Mouse (Mus musculus): Measurements from ENCODE around the gene Klhdc3. TPM values are rescaled to one million over a fixed set of nuclear protein-coding genes. Genes with fewer than 3 reads are reported as not detected.

Gene Klhdc3
- 70.2 and 74.5 TPM in 2 replicates for polyA plus RNA-seq (2015; fragmentation: Nextera tagmentation; extraction: Ambion mirVana)

DNA sequence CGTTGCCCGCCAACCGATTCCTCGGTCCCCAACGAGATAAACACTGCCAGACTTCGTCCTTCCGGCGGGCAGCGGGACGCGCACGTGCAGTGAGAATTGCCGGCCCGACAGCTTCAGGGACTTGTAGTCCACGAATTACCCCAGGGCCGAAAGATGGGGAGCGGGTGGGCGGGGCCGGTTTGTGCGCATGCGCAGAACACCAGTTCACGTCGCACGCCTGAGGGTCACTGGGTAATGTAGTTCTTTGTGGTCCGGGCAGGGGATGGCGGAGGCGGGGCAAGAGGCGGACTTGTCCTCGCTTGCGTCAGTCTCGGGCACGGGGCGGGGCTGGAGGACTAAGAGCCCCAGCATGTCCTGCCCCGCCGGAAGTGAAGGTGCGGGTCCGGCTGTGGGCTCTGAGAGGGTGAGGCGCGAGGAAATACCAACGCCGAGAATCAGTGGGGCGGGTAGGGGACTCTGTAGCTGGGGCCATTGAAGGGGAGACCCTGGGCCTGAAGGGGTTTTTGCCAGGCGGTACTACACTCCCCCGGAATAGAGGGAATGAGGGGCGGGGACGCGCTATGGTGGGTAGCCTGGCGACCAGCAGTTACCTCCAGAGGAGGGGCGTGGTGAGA lies at the start of gene Klhdc3:
Gene Klhdc3 (minus strand): TSS at position 155 of the 614 bp plus-strand sequence.

DNA sequence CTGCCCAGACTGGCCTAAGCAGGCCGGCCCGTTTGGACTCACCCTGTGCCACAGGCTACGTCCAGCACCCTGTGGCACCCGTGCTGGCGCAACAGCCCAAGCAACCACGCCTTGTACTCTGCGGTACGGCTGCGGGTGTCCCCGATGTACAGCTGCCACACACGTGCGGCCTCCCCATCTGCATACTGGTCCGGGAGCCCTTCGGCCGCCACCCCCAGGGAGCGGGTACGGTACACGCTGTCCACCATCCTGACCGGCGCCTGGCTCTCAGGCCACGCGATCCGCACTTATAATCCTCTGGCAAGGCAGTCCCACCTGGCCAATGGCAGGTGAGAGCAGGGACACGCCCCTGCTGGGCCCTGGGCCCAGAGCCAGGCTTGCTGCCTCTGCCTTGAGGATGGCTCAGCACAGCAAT lies 48.2 kb upstream of the Klhdc3 start, which contains the start of gene Gnmt:
Gene Gnmt (minus strand): TSS at position 265 of the 415 bp plus-strand sequence.

DNA sequence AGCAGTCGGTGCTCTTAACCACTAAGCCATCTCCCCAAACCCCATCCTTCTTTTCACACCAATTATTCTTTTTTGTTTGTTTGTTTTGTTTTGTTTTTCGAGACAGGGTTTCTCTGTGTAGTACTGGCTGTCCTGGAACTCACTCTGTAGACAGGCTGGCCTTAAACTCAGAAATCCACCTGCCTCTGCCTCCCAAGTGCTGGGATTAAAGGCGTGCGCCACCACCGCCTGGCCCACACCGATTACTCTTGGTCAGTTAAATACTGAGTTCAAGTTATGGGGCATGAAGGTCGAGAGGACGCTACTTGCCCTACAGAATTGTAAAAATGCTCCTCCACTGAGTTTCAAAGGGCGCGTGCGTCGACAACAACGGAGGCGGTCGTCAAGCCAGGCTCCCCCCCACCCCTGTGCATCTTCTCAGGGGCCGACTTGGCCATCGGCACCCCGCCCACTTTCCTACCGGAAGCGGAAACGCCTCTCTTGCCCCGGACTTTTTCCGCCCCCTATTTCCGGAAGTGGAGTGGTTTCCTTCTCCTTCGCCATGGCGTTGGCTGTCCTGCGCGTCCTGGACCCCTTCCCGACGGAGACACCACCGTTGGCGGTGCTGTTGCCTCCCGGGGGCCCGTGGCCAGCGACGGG lies 30.4 kb upstream of the Klhdc3 start, which contains the start of gene Pex6:
Gene Pex6 (plus strand): TSS at position 505 of the 639 bp plus-strand sequence.

DNA sequence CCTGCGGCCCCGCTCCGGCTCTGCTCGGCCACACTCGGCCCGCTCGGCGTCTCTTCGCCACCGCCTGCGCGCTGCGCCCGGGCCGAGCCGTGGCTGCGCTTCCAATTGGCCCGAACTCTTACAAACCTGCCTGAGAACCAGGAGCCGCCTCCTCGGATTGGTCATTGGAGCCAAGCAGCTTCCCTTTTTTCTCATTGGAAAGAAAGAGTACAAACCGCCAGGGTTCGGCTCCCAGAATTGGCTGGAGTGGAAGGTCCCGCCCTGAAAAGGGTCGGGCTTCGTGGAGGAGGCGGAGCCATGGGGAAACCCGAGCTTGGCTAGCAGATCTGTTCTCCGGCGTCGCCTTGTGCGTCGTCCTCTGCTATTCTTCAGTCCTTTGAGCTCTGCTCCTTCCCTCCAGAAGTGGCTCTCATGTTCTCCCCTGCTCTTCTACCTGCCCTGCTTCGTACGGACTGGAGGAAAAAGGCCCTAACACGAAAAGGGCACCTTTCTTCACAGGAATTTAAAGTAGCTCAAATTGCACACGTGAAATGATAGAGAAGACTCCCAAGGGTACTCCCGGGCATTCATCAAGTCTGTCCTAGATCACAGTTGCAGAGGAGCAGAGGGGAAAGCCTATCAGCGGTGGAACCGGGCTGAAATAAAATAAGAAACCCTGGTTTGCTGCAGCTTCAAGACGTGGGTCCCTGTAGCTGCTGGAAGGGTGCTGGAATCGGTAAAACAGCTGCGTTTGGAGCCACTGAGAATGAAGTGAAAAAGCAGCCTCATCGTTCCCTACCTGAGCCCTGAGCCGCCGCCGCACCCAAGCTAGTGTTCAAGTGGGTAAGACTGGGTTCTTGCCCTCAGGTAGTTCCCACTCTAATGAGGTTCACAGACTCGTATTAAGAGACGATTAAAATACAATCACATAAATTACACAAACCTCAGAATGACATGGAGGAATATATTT lies 24.4 kb upstream of the Klhdc3 start, which contains the start of gene Ppp2r5d:
Gene Ppp2r5d (minus strand): TSS at position 225 of the 949 bp plus-strand sequence.

DNA sequence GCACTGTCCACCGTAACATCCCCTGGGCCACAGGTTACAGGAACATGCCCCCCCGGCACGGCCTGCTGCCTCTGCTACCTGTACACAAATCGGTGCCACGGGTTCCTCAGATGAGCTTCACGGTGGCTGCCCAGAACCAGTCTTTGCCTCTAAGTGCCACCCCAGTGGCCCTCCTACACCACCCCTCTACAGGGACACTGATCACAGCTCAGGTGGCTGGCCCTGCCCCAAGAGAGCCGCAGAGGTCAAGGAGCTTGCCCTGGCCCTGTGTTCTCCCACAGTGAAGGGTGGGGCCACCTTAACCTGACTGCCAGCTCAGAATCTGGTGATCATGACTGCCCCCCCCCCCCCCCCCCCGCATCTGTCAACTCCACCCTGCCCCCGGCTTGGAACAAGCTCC lies 2.3 kb downstream of the Klhdc3 start, which contains the start of gene Mea1:
Gene Mea1 (plus strand): TSS at position 378 of the 400 bp plus-strand sequence.

DNA sequence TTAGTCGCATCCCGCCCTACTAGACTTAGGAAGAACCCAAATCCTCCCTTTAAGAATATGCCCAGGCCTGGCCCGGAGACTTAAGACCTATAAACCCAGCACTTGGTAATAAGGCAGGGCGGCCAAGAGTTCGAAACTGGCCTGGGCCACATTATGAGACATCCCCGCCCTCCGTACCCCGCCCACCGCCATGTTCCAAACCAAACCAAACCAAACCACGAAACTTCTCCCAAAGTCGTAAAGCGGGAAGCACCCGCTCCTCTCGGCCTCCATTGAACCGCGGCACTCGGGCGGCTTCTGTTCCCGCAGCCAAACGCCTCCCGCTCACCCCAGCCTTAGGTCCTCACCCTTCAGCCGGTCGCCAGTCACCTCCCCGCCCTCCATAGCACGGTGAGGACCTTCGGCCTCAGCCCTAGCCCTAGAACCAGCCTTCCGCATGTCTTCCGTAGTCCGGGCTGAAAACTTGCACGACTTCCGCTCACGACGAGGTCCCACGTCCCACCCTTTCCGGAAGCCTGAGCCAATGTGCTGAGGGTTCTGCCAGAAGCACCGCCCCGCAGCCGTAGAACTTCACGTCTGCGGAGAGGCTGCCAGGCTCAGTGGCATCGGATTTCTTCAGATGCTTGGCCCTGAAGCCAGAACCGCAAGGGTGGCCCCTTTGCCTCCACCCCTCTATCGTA lies 6.7 kb downstream of the Klhdc3 start, which contains the start of gene Rrp36:
Gene Rrp36 (minus strand): TSS at position 503 of the 680 bp plus-strand sequence.

DNA sequence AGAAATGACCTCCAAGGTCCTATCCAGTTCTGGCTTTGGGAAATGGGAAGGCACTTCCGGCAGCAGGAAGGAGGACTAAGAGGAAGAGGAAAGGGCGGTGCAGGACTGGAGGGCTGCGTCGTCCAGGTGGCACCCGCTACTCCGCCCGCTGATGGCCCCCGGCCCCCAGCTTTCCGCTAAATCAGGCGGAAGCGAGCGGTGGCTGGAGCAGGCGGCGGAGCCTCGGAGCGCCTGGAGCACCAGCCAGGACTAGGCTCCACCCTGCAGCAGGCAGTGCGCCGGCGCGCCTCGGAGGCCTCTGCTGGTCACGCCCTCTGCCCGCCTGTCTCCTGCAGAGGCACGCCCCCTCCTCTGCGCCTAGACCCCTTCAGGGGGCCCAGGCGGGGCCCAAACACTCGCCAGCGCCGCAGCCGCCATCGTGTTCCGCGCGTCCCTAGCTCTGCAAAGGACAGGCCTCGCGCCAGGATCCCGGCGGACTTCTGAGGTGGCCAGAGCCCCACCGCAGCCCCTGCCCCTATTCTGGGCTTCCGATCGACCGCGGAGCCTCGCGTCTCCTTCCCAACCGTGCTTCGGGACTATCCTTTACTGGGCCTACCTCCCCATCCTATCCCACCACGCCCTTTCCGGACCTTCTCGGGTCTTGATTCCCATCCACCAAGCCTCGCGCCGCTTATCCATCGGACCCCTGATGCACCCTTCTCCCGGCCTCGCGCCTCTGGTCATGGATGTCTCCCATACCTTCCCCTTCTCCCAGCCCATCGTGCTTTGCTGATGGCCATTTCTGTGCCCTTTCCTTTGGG lies 30.3 kb downstream of the Klhdc3 start, which contains the start of gene Cul7:
Gene Cul7 (plus strand): TSS at position 106 of the 800 bp plus-strand sequence.

DNA sequence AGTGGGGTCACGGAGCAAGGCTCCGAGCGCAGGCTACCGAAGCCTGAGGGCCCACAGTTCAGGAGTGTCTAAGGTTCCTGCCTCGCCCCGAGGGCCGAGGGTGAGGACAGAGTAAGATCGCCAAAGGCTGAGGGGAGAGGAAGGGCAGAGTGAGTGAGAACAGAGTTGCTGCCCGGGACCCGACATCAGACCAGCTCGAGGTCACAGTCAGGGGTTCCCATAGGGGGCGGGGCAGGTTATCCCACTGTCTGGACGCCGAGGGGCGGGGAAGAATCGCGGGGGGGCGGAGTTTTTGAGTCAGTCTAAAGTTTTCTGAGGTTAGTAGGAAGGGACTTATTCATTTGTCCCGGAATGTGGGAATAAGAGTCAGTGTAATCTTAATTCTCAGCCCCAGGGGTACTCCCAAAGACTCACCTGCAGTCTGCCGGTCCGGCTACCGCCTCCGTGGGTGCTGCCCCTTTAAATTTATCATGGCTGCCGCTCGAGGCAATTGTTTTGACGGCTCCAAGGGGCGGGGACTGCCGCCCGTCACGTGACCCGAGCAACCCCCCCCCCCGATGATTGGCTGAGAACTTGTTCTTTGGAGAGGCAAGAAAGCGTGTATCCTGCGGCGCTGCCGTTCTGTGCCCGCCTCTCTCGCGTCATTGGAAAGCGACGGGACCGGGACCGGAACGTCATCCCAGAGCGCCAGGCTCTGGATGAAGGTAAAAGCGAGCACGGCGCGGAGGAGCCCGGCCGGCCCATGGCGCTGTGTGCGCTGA lies 35.0 kb downstream of the Klhdc3 start, which contains the start of the genes Klc4 and Mrpl2:
Gene Klc4 (minus strand): TSS at position 462 of the 761 bp plus-strand sequence.
Gene Mrpl2 (plus strand): TSS at position 669 of the 761 bp plus-strand sequence.

DNA sequence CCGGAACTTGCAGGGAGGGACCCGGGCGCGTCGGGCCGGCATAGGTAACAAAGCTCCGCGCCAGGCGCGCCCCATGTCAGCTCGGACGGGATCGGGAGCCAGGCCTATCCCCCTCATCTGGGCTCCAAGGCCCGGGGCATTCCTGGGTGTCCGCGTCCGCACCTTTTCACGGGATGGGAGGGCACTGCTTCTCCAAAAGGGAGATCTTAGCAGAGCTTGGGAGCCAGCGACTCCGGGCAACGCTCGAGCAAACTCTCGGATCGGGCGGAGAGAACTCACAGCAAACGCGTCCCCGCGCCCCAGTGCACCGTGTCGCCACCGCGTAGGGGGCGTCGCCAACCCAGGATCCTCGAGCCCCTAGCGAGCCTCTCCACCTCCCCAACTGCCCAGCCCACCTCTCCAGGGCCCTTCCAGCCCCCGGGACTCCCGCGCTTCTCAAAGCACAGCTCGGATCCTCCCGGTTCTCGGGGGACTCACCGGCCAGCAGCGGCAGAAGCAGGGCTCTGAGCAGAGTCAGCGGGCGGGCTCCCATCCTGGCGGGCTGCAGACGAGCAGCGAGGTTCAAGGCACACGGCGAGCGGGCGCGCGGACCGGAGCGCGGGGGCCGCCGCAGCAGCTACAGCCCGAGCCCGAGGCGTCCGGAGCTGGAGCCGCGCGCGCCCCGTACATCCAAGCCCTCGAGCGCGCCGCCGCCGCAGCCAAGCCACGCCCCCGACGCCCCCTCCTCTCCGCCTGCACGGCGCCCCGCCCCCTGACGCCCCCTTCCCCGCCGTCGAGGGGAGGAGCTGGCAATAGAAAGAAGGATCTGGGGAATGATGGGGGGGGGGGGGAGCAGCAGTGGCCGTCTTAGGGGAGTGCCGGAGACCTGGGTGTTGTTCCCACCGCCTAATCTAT lies 51.7 kb downstream of the Klhdc3 start, which contains the start of gene Ptk7:
Gene Ptk7 (minus strand): TSS at position 714 of the 894 bp plus-strand sequence.

Other genes with a start within 250 kb of the Klhdc3 start
- not detected in 2 replicates for gene Slc22a7, start 242.5 kb downstream of the Klhdc3 start, polyA plus RNA-seq (2015; fragmentation: Nextera tagmentation; extraction: Ambion mirVana)
- gene Ttbk1, start 193.2 kb downstream of the Klhdc3 start, polyA plus RNA-seq (2015; fragmentation: Nextera tagmentation; extraction: Ambion mirVana) = 0.02 TPM in 2 replicates
- gene Dnph1, start 184.2 kb downstream of the Klhdc3 start, polyA plus RNA-seq (2015; fragmentation: Nextera tagmentation; extraction: Ambion mirVana) = 17.5 and 18.0 TPM in 2 replicates
- 3.2 and 4.5 TPM in 2 replicates for gene Cul9, start 134.5 kb downstream of the Klhdc3 start, polyA plus RNA-seq (2015; fragmentation: Nextera tagmentation; extraction: Ambion mirVana)
- 7.7 and 8.4 TPM in 2 replicates for gene Srf, start 124.7 kb downstream of the Klhdc3 start, polyA plus RNA-seq (2015; fragmentation: Nextera tagmentation; extraction: Ambion mirVana)
- 26.9 and 28.3 TPM in 2 replicates for gene Ptk7, start 51.4 kb downstream of the Klhdc3 start, polyA plus RNA-seq (2015; fragmentation: Nextera tagmentation; extraction: Ambion mirVana)
- 14.2 and 15.2 TPM in 2 replicates for gene Klc4, start 34.9 kb downstream of the Klhdc3 start, polyA plus RNA-seq (2015; fragmentation: Nextera tagmentation; extraction: Ambion mirVana)
- gene Mrpl2, start 34.7 kb downstream of the Klhdc3 start, polyA plus RNA-seq (2015; fragmentation: Nextera tagmentation; extraction: Ambion mirVana) = 76.6 and 80.1 TPM in 2 replicates
- gene Cul7, start 30.6 kb downstream of the Klhdc3 start, polyA plus RNA-seq (2015; fragmentation: Nextera tagmentation; extraction: Ambion mirVana) = 17.8 and 18.7 TPM in 2 replicates
- 39.3 and 42.2 TPM in 2 replicates for gene Rrp36, start 6.6 kb downstream of the Klhdc3 start, polyA plus RNA-seq (2015; fragmentation: Nextera tagmentation; extraction: Ambion mirVana)
- 99.7 and 109 TPM in 2 replicates for gene Mea1, start 2.1 kb downstream of the Klhdc3 start, polyA plus RNA-seq (2015; fragmentation: Nextera tagmentation; extraction: Ambion mirVana)
- 27.8 and 31.4 TPM in 2 replicates for gene Ppp2r5d, start 24.2 kb upstream of the Klhdc3 start, polyA plus RNA-seq (2015; fragmentation: Nextera tagmentation; extraction: Ambion mirVana)
- gene Pex6, start 30.5 kb upstream of the Klhdc3 start, polyA plus RNA-seq (2015; fragmentation: Nextera tagmentation; extraction: Ambion mirVana) = 8.9 and 11.1 TPM in 2 replicates
- 2.0 and 2.2 TPM in 2 replicates for gene Gnmt, start 48.3 kb upstream of the Klhdc3 start, polyA plus RNA-seq (2015; fragmentation: Nextera tagmentation; extraction: Ambion mirVana)
- gene Cnpy3, start 71.3 kb upstream of the Klhdc3 start, polyA plus RNA-seq (2015; fragmentation: Nextera tagmentation; extraction: Ambion mirVana) = 37.6 and 38.0 TPM in 2 replicates
- gene Ptcra, start 82.8 kb upstream of the Klhdc3 start, polyA plus RNA-seq (2015; fragmentation: Nextera tagmentation; extraction: Ambion mirVana) = 0.13 TPM in 1 of 2 replicates, not detected in the other
- gene 2310039H08Rik, start 91.7 kb upstream of the Klhdc3 start, polyA plus RNA-seq (2015; fragmentation: Nextera tagmentation; extraction: Ambion mirVana) = 90.4 and 99.9 TPM in 2 replicates
- 74.4 and 94.0 TPM in 2 replicates for gene Rpl7l1, start 101.8 kb upstream of the Klhdc3 start, polyA plus RNA-seq (2015; fragmentation: Nextera tagmentation; extraction: Ambion mirVana)
- gene Bicral, start 177.6 kb upstream of the Klhdc3 start, polyA plus RNA-seq (2015; fragmentation: Nextera tagmentation; extraction: Ambion mirVana) = 2.4 TPM in 2 replicates
- gene Tbcc, start 209.8 kb upstream of the Klhdc3 start, polyA plus RNA-seq (2015; fragmentation: Nextera tagmentation; extraction: Ambion mirVana) = 39.1 and 43.0 TPM in 2 replicates
- gene Prph2, start 229.5 kb upstream of the Klhdc3 start, polyA plus RNA-seq (2015; fragmentation: Nextera tagmentation; extraction: Ambion mirVana) = not detected in 2 replicates

Measured in urinary bladder, postnatal 0 days (tissue).